Mouse (Mus musculus) forebrain, embryonic 10.5 days (tissue): ENCODE measurements around the gene Shh. TPM values are rescaled to one million over a fixed set of nuclear protein-coding genes. Genes with fewer than 3 reads are reported as not detected.

Experiments used
- DNase-seq: peaks from one replicate; pipeline ENCODE4 v3.0.0-alpha.2; 2017; ENCODE audit warnings: low spot score; ENCODE audit errors: extremely low spot score
- H3K27ac ChIP-seq: fragments of 300-500 bp; sonication (generic); 2 replicates; pipeline ENCODE4 v1.5.1; 2016; ENCODE audit warnings: mild to moderate bottlenecking
- H3K27me3 ChIP-seq: fragments of 300-500 bp; sonication (generic); 2 replicates; pipeline ENCODE4 v1.6.1; 2016; ENCODE audit warnings: mild to moderate bottlenecking; ENCODE audit not compliant: poor library complexity, severe bottlenecking
- H3K36me3 ChIP-seq: fragments of 300-500 bp; sonication (generic); replicated peaks from 2 replicates; pipeline ENCODE4 v1.6.1; 2016; ENCODE audit warnings: mild to moderate bottlenecking, moderate library complexity
- H3K4me1 ChIP-seq: fragments of 300-500 bp; sonication (generic); 2 replicates; pipeline ENCODE4 v1.6.1; 2016
- H3K4me3 ChIP-seq: fragments of 300-500 bp; sonication (generic); 2 replicates; pipeline ENCODE4 v1.5.1; 2016; ENCODE audit warnings: mild to moderate bottlenecking, moderate library complexity
- H3K9me3 ChIP-seq: fragments of 300-500 bp; sonication (generic); 2 replicates; pipeline ENCODE4 v1.6.1; 2016; ENCODE audit warnings: mild to moderate bottlenecking, moderate library complexity
- WGBS: fragments of 180-500 bp; shearing (Covaris S2); methylation state at CpG from one replicate; pipeline ENCODE4 v1.1.7; 2016; 5-methylcytosine and 5-hydroxymethylcytosine counted together
- polyA plus RNA-seq: library from polyadenylated mRNA; unstranded; fragments of >200 nt; fragmentation: Nextera tagmentation; extraction: Ambion mirVana; gene quantifications from 2 replicates; pipeline ENCODE4 v1.2.1, GENCODE M21; 2016

Shh gene
- polyA plus RNA-seq, 1 experiment from 2014 or later: 2.3 TPM

DNA sequence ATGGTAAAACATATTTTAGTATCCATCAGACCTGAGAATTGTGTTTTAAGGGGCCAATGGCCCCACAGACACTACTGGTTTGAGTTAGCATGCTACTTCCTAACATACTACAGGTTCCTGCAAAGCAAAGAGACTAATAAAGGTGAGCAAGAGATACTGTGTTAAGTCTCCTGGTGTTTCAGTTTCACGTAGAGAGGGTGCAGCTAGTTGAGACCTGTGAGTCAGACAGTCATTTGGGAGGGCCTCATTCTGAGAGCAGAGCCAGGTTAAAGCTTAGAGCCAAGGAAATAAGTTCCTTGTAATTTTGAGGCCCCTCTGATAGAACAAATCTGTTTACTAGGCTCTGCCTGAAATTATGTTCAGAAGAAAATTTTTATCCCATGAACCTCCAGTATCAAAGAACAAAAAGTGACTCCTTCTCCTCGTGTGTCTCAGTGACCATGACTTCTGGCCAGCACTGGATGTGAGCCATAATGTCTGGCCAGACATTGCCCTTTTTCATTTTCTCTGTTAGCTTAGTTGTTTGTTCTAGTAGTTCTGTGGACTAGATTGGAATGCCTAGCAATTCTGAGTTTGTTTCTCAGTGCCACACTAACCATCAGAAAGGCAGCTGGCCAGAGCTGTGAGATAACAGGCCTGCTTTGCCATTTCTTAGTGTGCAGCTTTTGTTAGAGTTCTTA is 54.9 kb downstream of the Shh start:
- Histone ChIP-seq H3K27ac (no peak overlapping the region), H3K4me1 (no peaks in the 10 kb centered on the region), H3K36me3 (peaks cover 97% of the 10 kb centered on the region), H3K9me3 (no peaks in the 10 kb centered on the region), H3K27me3 (no peaks in the 10 kb centered on the region), H3K4me3 (no peak overlapping the region)
- no peak for DNase-seq
- 93% methylated on average over 2 of the region's 2 CpGs for WGBS

Other genes with a start within 250 kb of the Shh start
- gene Cnpy1, start 221.4 kb downstream of the Shh start, polyA plus RNA-seq: 0.79 and 1.6 TPM in 2 replicates
- 14.1 and 15.2 TPM in 2 replicates for gene Rbm33, start 150.1 kb downstream of the Shh start, polyA plus RNA-seq